Mouse (Mus musculus): ENCODE data around the gene Gm17469. TPM values are rescaled to one million over a fixed set of nuclear protein-coding genes. Genes with fewer than 3 reads are reported as not detected.
"Not testable (repeated sequence)": the region's sequence is repeated elsewhere in the genome, so short reads cannot be mapped to it uniquely, and the experiment has no call there.

The Gm17469 gene
- polyA plus RNA-seq (2014; fragmentation: Nextera tagmentation; extraction: Ambion mirVana): not detected in 2 replicates

DNA sequence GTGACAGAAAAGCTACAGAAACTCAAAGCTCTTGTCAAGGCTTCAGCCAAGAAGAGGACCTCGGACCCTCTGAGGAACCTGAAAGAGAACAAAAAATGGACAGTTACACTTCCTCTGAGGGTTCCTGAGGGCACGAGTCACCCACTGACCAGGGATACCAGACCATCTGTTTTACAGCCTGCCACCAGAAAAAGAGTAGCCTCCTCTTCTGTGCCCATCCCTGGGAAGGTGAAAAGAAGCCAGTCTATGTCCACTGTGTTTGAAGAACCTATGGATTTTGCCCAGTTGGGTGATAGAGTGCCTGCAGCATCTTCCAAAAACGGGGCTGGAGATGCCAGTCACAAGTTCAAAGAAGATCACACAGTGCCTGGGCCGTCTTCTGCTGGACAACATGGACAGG is at the start of gene Gm17469:
TSS of gene Gm17469 (plus strand) at position 301 of the 400 bp plus-strand sequence.
- not testable (repeated sequence) for DNase-seq (ENCODE audit: low spot score); H3K4me1 ChIP-seq (ENCODE audit: control insufficient read depth, insufficient read depth, low read length); H3K36me3 ChIP-seq (ENCODE audit: control insufficient read depth, insufficient read depth, low read length); H3K4me3 ChIP-seq (ENCODE audit: low read depth, low read length); H3K27me3 ChIP-seq (replicated peaks; ENCODE audit: control insufficient read depth, insufficient read depth, low read length); H3K4me2 ChIP-seq (ENCODE audit: low read depth, low read length); ATAC-seq (ENCODE audit: low read depth); H3K9ac ChIP-seq (ENCODE audit: low read depth, low read length); H3K27ac ChIP-seq (replicated peaks; ENCODE audit: low read depth, low read length); H3K9me3 ChIP-seq (ENCODE audit: control insufficient read depth, low read length)
- no CpG with 5 or more reads among the region's 4 CpGs for WGBS

Other genes with a start within 250 kb of the Gm17469 start
- not detected in 2 replicates for gene Gm17584, start 129.3 kb upstream of the Gm17469 start, polyA plus RNA-seq (2014; fragmentation: Nextera tagmentation; extraction: Ambion mirVana)